Mouse (Mus musculus): ENCODE measurements around the gene Serpina1e. TPM values are rescaled to one million over a fixed set of nuclear protein-coding genes. Genes with fewer than 3 reads are reported as not detected.

Gene Serpina1e
- polyA plus RNA-seq (2015; fragmentation: Illumina TruSeq; extraction: RNeasy Lipid Tissue Mini Kit (QIAGEN cat#74804); ENCODE audit: insufficient read depth, low read depth, low replicate concordance): not detected

GRCm38 (mm10) chr12:103958798-103959197 lies at the start of gene Serpina1e:
Serpina1e (minus strand) TSS chr12:103958975.

DNA sequence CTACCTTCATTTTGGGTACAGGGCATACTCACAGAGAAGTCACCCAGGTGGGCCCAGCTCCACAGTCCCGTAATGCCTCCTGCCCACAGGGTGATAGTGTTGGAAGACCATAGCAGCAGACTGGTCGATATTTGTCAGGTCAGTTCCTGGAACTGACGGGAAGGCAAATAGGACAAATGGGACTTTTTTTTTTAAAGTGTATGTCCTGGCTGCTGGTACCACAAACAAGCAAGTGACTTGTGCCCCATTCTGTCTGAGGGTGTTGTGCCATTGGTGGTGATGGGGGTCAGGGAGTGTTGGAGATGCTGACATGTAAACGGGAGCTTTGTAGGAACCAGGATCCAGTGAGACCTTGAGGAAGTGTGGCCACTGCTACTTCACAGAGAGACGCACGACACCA lies 31.1 kb upstream of the Serpina1e start, which contains the start of gene Serpina11:
TSS of gene Serpina11 (minus strand) at position 101 of the 400 bp plus-strand sequence.

GRCm38 (mm10) chr12:103904837-103905340 lies 53.9 kb downstream of the Serpina1e start, which contains the start of gene Serpina1c:
Serpina1c (minus strand) TSS chr12:103904887.

Other genes starting within 250 kb of the Serpina1e start
- gene Serpina1d, start 185.4 kb downstream of the Serpina1e start, polyA plus RNA-seq (2015; fragmentation: Illumina TruSeq; extraction: RNeasy Lipid Tissue Mini Kit (QIAGEN cat#74804); ENCODE audit: insufficient read depth, low read depth, low replicate concordance): not detected
- not detected for gene Serpina1b, start 128.6 kb downstream of the Serpina1e start, polyA plus RNA-seq (2015; fragmentation: Illumina TruSeq; extraction: RNeasy Lipid Tissue Mini Kit (QIAGEN cat#74804); ENCODE audit: insufficient read depth, low read depth, low replicate concordance)
- gene Serpina1a, start 95.4 kb downstream of the Serpina1e start, polyA plus RNA-seq (2015; fragmentation: Illumina TruSeq; extraction: RNeasy Lipid Tissue Mini Kit (QIAGEN cat#74804); ENCODE audit: insufficient read depth, low read depth, low replicate concordance): not detected
- not detected for gene Serpina1c, start 54.1 kb downstream of the Serpina1e start, polyA plus RNA-seq (2015; fragmentation: Illumina TruSeq; extraction: RNeasy Lipid Tissue Mini Kit (QIAGEN cat#74804); ENCODE audit: insufficient read depth, low read depth, low replicate concordance)
- not detected for gene Serpina11, start 31.0 kb upstream of the Serpina1e start, polyA plus RNA-seq (2015; fragmentation: Illumina TruSeq; extraction: RNeasy Lipid Tissue Mini Kit (QIAGEN cat#74804); ENCODE audit: insufficient read depth, low read depth, low replicate concordance)
- gene Serpina9, start 54.8 kb upstream of the Serpina1e start, polyA plus RNA-seq (2015; fragmentation: Illumina TruSeq; extraction: RNeasy Lipid Tissue Mini Kit (QIAGEN cat#74804); ENCODE audit: insufficient read depth, low read depth, low replicate concordance): not detected
- gene Serpina12, start 85.5 kb upstream of the Serpina1e start, polyA plus RNA-seq (2015; fragmentation: Illumina TruSeq; extraction: RNeasy Lipid Tissue Mini Kit (QIAGEN cat#74804); ENCODE audit: insufficient read depth, low read depth, low replicate concordance): not detected
- not detected for gene Serpina5, start 142.1 kb upstream of the Serpina1e start, polyA plus RNA-seq (2015; fragmentation: Illumina TruSeq; extraction: RNeasy Lipid Tissue Mini Kit (QIAGEN cat#74804); ENCODE audit: insufficient read depth, low read depth, low replicate concordance)
- gene Serpina3a, start 153.7 kb upstream of the Serpina1e start, polyA plus RNA-seq (2015; fragmentation: Illumina TruSeq; extraction: RNeasy Lipid Tissue Mini Kit (QIAGEN cat#74804); ENCODE audit: insufficient read depth, low read depth, low replicate concordance): not detected
- gene Serpina3b, start 169.0 kb upstream of the Serpina1e start, polyA plus RNA-seq (2015; fragmentation: Illumina TruSeq; extraction: RNeasy Lipid Tissue Mini Kit (QIAGEN cat#74804); ENCODE audit: insufficient read depth, low read depth, low replicate concordance): not detected
- 0.48 TPM for gene Serpina3c, start 194.9 kb upstream of the Serpina1e start, polyA plus RNA-seq (2015; fragmentation: Illumina TruSeq; extraction: RNeasy Lipid Tissue Mini Kit (QIAGEN cat#74804); ENCODE audit: insufficient read depth, low read depth, low replicate concordance)